Mouse (Mus musculus): ENCODE measurements around the gene Ripk3.

Gene Ripk3

GRCm38 (mm10) chr14:55761163-55761562 is 27.5 kb downstream of the Ripk3 start, which contains the start of gene Ltb4r2:
Gene Ltb4r2 (plus strand): TSS chr14:55761428.
- DNase-seq = no peak

DNA sequence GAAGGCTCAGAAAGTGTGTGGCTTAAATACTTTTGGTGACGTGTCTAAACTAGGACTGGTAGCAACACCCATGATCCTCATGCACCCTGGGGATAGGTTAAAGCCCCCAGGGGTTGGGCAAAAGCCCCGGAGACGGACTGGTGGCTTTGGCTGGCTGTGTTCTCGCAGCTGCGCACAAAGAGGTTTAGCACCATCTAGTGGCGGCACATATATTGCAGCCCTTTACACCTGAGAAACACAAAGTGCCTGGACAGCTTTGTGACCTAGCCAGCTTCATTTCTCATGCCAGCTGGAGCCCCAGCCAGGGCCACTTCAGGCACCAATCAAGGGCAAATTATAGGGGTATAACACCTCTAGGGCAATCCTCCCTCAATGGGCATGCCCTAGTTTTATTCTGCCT is 28.5 kb downstream of the Ripk3 start:
- peak; percentile 92 for DNase-seq

DNA sequence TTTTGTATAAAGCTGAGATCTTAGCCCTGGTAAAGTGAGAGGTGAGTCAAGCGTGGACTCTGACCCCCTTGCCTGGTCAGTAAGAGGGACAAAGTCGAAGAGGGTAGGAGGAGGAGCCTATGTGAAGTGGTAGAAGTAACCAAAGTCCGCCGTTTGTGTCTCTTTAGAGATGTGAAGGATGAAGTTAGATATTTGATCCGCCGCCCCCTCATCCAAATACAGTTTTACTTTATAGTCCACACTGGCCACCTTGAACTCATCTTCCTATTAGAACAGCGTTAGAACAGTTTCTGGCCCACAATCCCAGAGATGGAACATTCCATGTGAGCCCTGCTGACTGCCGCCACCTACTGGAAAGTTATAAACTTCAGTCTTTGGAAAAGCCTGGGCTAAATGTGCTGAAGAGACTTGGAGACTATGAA is 30.3 kb downstream of the Ripk3 start, which contains the start of gene Cideb:
Cideb (minus strand) TSS at position 96 of the 422 bp plus-strand sequence.
- peak; percentile 39 for DNase-seq

- DNase-seq = no peak
Observed at GRCm38 (mm10) chr14:55757566-55757965, 31.1 kb downstream of the Ripk3 start.

DNA sequence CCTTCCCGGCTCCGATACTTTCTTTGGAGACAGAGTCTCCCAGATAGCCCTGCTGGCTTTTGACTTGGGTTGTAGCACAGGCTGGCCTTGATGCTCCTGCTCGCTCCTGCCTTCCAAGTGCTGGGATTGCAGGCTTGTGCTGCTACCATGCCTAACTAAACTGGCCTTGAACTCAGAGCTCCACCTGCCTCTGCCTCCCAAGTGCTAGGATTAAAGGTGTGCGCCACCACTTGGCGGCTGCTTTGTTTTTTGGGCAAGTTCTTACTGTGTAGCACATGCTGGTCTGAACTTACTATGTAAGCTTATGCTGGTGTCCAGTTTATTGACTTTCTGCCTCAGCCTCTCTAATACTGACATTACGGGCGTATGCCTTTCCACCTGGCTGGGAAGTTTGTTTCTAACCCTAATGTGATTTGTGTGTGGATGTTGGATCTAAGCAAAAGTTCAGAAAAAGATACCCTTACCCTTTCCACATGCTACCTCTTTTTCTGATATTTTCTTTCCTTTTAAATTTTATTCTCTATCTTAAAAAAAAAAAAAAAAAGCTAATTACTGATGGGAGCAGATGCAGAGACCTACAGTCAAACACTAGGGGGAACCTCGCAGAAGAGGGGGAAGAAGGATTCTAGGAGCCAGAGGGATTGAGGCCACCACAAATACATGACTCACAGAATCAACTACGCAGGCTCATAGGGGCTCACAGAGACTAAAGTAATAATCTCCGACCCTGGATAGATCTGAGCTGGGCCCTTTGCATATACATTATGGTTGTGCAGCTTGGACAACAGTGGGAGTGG is 41.4 kb downstream of the Ripk3 start:
- no peak for DNase-seq

- no peak for DNase-seq
Observed at GRCm38 (mm10) chr14:55745861-55746237, 42.8 kb downstream of the Ripk3 start.

GRCm38 (mm10) chr14:55745180-55745860 is 43.3 kb downstream of the Ripk3 start, which contains the start of the genes Dhrs1 and Nop9:
Gene Dhrs1 (minus strand): TSS chr14:55745690.
Gene Nop9 (plus strand): TSS chr14:55745693.
- peak; percentile 92 for DNase-seq

DNA sequence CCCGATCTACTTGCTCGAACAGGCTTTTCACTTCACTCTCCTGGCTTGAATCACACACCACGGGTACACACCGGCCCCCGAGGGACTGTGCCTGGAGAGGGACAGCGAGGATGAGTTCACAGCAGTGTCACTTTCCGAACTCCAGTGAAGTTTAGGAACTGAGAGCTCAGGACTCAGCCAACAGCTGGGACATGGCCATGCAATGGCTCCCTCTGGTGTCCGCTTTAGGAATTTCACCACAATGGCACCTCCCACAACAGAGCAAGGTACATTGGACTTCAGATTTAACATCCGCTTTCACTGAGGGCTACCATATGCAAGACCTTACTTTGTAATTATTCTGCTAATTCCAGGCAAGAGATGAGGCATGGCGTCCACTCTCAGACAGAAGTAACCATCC is 45.0 kb downstream of the Ripk3 start:
- peak; percentile 92 for DNase-seq

DNA sequence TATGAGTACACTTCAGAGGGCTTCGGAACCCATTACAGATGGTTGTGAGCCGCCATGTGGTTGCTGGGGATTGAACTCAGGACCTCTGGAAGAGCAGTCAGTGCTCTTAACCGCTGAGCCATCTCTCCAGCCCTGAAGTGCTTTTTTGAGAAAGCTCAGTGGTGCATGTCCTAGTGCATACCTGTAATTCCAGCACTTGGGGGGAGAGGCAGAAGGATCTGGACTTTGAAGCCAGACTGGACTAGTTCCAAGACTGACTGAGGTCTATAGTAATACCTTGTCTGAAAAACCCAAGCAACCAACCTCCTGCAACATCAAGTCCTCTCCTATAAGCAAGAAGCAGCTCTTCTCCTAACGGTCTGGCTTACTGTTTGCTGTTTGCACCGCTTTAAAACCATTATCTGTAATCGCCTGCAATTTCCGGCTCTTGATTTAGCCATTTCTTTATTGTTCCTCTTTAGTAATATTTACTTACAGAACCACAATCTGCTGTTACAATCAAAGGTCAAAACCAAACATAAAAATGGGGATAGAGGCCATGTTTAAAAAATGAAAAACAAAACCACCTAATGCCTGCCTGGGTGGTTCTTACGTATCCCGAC is 51.5 kb downstream of the Ripk3 start:
- DNase-seq = no peak

DNA sequence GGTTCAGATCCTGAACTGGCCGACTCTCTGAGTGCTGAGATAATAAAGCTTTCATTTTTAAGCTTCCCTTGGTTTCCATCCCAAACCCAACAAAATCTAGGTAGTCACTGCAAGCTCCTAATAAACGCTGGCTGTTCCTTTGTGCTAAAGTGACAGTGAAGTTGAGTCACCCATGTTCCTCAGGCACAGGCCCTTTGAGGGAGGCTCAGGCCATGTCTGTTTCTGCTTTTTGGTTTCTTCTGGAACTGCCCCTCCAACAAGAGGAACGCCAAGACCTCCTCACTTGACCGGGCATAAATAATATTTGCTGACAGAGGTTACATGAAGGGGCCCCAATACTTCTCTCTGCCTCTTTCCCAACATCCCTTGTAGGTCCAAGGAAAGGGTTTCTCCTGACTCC is 52.9 kb downstream of the Ripk3 start:
- no peak for DNase-seq

DNA sequence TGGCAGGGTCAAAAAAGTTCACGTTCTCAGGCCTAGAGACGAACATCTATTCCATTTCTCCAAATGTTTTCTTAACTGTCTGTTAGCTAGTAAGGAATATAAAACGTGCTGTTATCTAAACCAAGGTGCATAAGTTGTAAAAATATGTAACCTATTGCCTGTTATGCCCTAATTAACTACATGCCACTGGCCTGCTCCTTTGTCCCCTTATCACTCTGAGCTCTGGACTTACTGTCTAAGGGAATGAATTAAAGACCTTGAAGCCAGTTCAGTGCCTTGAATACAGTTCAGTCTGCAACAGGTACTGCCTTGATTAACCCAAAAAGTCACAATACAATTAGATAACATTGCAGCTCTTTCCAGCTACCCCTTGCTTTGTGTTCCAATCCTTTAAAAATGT is 53.3 kb downstream of the Ripk3 start:
- DNase-seq = no peak
